Mouse (Mus musculus): ENCODE results near the gene Elovl7.

Elovl7 gene

DNA sequence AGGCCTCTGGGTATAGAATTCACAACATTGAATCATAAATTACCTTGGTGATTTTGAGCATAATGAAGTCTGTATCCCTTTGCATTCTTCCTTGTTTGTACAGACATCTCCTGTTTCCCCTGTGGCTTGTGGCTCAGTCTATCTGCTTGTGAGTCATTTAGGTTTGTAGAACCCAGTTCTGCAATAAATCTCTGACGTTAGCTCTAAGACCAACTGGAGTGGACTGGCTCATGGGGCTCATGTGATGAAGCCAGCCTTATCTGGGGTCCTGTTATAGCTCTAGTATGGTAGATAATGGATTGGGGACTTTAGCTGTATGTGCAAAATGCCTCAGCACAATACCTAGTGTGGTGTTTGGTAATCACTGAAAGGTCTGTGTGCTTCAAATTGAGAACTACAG is 89.6 kb downstream of the Elovl7 start:
- DNase-seq, result no peak

DNA sequence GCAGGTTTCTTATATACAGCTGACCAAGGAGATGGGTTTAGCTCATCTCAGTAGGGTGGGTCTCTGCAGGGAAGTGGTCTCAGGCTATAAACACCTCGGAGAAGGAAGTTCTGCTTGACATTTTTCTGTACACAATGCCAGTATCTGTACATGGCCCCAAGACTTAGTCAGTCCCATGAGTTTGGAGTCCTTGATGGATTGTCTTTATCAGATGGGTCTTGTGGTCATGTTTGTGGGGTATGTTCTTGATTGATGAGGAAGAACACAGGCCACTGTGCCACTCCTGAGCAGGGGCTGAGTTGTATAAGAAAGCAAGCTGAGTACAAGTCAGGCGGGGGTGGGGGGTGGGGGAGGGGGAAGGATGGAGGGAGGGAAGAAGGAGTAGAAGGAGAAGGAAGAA is 90.5 kb downstream of the Elovl7 start:
- DNase-seq, result no peak

DNA sequence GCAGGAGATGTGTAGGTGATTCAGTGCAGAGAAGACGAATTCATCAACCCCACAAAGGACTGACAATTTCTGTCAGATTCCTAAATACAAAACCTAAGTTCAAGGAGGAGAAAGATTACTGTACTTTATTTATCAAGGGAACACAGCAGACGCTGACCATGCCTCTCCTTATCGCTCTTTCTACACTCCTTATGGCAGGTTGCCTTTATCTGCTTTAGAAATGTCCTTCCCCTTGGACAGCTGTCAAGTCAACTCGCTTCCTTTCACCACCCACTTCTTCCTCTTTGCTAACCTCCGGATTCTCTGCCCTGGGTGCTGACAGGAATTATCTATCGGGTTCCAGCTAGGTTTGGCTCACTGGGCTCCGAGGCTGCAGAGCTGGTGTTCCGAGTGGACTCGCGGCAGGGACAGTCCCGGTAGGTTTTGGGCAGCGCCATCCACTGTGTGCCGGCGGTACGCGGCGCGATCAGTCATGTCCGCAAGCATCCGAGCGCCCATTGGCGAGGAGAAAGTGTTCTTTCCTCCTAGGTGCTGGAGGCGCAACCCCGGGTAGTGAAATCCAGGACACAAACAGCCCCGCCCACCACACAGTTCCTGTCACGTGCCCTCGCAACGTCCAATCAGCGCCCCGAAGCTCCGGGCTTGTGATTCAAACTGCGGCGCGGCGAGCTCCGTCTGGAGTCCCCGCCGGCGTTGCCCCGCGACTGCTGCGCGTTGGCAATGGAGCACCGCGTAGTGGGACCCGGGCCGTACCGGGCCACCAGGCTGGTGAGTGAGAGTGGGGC is 101.7 kb downstream of the Elovl7 start, which contains the start of gene Depdc1b:
Gene Depdc1b (plus strand): TSS at position 631 of the 785 bp plus-strand sequence.
- DNase-seq, result peak; percentile 92 to 96

DNA sequence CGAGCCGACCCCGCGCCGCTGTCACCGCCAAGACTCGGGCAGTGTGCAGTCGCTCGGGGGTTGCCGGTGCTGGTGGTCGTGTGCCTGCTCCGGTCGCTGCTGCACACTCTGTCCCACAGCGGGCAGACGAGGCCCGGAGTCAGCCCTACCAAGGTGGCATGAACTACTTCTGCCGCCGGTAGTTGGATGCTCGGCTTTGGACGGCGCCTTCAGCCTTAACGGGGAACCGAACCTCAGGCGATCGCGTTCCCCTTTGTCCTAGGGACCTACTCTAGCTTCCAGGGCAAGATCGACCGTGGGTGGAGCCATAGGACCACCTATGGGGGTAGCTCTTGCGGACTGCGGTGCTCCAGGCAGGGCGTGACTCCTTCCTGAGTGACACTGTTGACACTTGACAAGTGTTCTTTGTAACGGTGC is 102.3 kb downstream of the Elovl7 start:
- DNase-seq, result peak in 1 of 2 experiments; percentile 6

DNA sequence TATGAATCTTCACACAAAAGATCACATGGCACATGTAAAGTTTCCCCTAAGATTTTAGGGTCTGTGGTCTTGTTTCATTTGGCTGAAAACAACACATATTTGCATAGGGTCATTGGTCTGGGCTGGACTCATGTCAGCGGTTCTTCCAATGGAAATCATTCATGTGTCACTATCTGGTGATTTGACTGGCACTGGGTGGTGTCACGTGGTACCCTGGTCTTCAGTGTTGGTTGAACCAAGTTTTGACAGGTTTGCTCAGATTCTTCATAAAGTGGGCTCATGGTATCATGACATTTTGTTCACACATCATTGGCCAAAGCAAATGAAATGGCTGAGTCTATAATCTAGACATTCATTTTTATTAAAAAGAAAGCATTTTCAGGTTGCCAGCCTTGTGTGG is 103.2 kb downstream of the Elovl7 start:
- DNase-seq, result no peak

DNA sequence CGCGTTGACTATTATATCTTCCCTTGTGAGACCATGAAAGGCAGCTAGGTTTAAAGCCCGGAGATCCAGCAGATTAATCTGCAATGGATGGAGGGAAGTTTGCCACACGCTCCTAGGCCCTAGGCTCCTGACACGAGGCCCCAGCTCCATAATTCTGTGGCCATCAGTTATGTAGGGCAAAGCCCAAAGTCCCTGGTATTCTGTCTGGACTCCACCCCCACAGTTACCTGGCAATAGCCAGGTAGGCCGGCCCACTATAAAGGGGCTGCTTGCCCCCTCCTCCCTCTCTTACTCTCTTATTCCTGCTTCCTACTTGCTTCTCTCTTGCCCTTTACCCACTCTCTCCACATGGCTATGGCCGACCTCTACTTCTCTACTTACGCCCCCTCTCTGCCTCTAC is 104.8 kb downstream of the Elovl7 start:
- DNase-seq, result no peak

DNA sequence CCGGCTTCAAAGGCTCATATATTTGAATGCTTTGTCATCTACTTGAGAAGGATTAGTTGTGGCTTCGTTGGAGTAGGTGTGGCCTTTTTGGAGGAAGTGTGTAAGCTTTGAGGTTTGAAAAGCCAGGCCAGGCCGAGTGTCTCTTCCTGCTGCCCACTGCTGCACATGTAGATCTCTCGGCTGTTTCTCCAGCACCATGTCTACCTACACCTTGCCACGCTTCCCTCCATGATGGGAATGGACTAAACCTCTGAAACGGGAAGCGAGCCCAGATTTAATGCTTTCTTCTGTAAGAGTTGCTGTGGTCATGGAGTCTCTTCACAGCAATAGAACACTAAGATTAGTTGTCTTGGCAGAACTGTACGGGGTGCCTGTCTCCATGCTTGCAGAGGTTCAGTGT is 106.0 kb downstream of the Elovl7 start:
- no peak for DNase-seq

DNA sequence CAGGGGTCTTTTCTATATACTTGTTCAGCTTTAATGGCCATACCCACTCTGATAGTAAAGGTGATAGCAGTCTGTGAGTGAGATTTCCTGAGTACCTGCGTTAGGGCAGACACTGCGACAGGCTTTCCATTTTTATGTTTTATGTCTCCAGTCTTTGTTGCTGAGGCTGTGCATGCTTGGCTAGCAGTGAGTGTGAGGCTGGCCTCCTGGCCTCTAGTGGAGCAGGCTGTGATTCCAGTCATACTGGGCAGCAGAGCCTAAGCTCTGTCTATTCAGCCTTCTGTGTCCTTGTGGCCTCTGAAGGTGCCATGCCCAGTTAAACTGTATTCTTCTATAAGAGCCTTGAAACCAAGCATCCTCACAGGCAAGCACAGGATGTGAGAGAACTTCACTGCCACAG is 108.3 kb downstream of the Elovl7 start:
- DNase-seq, result no peak

DNA sequence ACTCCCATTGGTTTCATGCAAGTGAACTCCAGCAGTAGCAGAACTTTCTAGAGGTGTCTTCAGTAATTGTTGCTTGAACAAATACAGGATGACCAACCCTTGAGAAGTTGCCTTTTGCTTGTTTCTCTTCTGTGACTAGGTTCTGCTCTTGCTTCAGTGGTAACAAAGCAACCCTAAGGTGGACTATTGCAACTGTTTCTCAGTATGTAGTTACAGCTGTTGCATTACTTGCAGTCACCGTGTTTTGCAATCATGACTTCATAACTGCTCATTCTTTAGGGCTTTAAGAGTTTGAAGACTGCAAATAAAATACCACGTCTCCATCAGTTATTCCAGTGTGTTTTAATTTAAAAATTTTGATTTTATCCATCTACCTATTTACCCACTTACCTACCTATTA is 109.1 kb downstream of the Elovl7 start:
- no peak for DNase-seq

DNA sequence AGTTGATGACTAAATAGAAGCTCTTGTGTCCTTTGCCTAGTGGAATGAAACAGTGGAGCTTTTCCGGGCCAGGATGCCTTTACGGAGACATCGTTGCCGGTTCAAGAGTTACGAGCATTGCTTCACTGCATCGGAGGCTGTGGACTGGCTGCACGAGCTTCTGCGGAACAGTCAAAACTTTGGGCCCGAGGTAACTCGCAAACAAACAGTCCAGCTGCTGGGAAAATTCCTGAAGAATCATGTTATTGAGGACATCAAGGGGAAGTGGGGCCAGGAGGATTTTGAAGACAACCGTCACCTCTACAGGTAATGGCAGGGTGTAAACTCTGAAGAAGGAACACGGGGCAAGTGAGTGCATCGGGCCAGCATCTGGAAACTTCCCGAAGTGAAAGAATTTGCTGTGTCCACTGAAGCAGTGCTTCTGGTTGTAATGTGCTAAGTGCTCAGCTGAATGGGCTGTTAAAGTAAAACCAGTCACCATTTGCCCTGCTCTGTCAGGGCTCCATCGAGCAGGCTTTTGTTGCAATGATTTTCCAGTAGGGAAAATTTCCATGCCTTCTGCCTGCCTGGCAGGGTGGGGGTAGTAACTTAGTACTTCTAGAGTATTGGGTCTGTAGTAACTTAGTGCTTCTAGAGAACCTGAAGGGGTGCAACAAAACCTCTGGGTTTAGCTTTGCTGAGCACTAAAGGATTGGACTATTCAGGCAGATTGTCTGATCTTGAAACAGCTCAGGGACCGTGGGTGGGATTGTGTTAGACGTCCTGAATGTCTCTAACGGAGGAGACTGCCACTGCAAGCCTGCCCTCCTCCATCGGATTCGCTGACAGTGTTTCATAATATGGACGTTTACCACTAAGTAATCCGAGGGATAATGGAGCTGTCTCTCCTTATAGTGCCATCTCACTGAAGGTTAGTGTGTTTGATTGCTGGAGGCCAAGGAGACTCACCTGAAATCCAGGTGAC is 109.9 kb downstream of the Elovl7 start:
- DNase-seq, result no peak

DNA sequence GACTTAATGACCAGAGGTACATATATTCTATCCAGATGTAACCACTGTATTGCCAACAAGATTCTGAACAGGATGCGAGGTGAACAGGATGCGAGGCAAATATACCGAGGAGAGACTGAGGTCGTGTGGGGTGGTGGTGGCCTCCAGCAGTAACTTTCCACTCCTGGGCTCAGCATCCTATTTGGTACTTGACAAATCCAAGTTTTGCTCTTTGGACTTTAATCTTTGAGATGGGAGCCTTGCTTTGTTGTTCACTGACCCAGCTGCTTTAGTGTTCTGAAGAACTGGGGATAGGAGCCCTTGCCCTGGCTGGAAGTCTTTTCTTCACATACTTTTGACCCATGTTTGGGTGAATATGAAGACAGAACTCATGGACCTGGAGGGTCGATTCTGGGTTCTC is 111.7 kb downstream of the Elovl7 start:
- no peak for DNase-seq

DNA sequence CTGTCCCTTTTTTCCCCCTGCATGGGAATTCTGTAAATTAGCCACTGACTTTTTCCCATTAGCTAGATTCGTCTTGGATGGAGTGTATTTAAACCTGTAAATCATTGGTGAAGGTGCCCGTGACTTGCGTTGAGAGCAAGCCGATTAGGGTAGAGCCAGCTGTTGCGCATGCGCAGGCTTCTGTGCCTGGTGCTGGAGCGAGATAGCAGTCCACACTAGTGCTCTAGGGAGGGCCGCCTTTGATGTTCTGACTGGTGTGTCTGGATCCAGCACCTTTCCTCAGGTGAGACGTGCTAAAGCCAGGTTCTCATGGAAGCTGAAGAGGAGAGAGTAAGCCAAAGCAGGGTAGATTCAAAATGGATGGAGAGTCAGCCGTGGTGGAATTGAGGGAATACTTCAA is 112.1 kb downstream of the Elovl7 start:
- DNase-seq, result no peak

DNA sequence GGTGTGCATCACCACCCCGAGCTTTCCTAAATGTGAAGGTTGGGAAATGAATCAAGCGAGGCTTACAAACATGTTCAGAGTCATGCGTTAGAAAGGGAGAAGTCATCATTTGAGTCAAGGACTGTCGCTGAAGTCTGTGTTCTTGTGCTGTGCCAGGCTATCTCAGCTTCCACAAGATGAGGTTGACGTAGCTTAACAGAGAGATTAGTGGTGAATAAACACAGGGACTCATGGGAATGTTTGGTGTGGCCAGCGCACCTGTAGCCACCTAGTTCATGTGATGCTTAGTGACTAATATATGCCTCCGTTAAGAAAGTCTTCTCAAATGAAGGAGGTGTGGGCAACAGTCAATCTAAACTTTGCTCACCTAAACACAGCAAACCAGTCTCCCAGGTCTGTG is 112.8 kb downstream of the Elovl7 start:
- DNase-seq, result no peak

DNA sequence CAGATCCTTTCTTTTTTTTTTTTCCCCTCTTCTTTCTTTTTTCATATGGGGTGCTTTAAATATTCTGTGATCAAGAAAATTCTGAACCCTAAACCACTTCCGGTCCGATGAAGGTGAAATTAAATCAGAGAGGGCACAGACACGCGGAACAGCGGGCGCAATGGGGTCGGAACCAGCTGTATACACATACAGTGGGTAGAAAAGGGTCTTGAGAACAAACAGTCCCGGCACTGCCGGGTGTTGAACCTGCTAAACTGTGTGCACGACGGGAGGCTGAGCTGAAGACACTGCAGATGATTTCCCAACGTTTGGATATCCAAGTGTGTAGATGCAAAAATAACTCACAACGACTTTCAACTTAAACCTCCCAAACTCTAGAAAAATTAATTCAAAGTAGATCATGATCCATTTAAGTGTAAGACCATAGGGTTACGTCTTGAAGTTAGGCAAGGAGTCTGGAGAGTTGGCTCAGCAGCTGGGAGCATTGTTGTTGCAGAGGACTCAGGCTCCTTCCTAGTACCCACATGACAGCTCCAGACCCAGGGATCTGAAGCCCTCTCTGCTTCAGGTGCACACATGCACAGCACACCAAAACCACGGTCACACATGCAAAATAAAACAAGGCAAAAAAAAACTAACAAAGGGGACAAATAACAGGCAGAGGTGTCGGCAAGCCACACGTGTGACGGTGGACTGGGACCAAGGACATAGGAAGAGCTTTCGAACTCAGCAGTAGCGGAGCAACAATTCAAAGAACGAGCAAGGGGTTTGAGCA is 114.4 kb downstream of the Elovl7 start:
- no peak for DNase-seq

DNA sequence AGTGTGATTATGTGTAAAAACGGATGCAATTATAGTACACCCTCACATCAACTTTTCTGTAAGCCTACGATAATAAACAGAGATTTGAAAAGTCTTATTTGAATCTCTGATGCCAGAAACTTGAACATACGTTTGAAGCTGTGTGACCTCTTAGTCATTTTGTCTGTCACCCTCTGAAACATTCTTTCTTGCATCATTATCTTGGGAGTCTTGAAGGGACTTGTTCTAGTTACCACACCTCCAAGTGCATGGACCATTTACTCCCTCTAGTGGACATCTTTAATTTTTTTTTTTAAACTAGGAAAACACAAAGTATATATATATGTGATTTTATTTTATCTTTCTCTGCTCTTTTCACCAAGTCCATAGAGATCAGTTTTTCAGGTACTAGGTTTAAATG is 115.5 kb downstream of the Elovl7 start:
- no peak for DNase-seq
